Mouse (Mus musculus): ENCODE measurements around the gene Pcgf2. TPM values are rescaled to one million over a fixed set of nuclear protein-coding genes. Genes with fewer than 3 reads are reported as not detected.
"Not testable (repeated sequence)": the region's sequence is repeated elsewhere in the genome, so short reads cannot be mapped to it uniquely, and the experiment has no call there.

The Pcgf2 gene
- polyA plus RNA-seq, 1 experiment from 2014 or later = 19.7 TPM

DNA sequence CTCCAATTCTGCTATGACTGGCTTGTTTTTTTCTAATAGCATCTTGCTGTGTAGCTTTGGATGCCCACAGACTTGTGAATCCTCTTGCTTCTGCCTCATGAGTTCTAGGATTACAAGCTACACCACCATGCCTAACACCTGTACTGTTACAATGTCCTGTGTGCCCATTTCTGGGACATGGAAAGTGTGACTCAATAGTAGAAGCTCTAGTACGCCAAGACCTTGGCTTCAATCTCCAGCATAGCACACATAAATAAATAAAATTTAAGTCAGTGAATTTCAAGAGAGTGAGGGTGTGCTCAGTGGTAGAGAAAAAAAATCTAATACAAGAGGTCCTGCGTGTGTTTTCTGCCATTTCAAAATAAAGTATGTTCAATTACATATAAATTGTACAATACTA, 46.1 kb downstream of the Pcgf2 start:
- no peak overlapping the region for H3K4me3 ChIP-seq (ENCODE audit: low read depth, low read length)
- 86% methylated on average over 2 of the region's 2 CpGs for WGBS
- no peaks in the 10 kb centered on the region for H3K9me3 ChIP-seq (ENCODE audit: low read depth, low read length)
- ATAC-seq (ENCODE audit: insufficient read depth) (no peak), DNase-seq (no peak)
- H3K4me1 ChIP-seq (ENCODE audit: insufficient read depth) = peaks cover 3% of the 10 kb centered on the region
- H3K27ac ChIP-seq (ENCODE audit: low read depth) = no peak overlapping the region
- no peak overlapping the region for H3K4me2 ChIP-seq
- no peaks in the 10 kb centered on the region for H3K36me3 ChIP-seq (ENCODE audit: insufficient read depth)
- H3K9ac ChIP-seq = no peak overlapping the region
- no peaks in the 10 kb centered on the region for H3K27me3 ChIP-seq (ENCODE audit: insufficient read depth, low read length)
- no peak for TF ChIP-seq CTCF (IDR thresholded peaks at IDR 0.05; ENCODE audit: low read depth)

DNA sequence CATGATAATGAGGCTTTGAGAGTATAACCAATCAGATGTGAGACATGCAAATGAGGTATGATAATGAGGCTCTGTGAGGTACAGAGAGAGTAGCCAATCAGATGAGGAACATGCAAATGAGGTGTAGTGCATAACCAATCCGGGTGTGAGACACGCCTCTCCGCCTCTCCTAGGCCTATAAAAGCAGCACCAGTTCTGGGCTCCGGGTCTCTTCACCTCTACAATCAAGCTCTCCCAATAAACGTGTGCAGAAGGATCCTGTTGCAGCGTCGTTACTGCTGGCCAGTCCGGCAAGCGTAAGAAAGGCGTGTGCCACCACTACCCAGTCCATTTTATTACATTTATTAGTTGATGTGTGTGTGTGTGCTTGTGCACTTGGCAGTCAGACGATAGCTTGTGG, 46.9 kb downstream of the Pcgf2 start:
- H3K9ac ChIP-seq; H3K27ac ChIP-seq (ENCODE audit: low read depth); H3K4me3 ChIP-seq (ENCODE audit: low read depth, low read length); DNase-seq; H3K36me3 ChIP-seq (ENCODE audit: insufficient read depth); H3K4me2 ChIP-seq; H3K27me3 ChIP-seq (ENCODE audit: insufficient read depth, low read length); H3K9me3 ChIP-seq (ENCODE audit: low read depth, low read length); ATAC-seq (ENCODE audit: insufficient read depth); H3K4me1 ChIP-seq (ENCODE audit: insufficient read depth): not testable (repeated sequence)
- WGBS = 89% methylated on average over 11 of the region's 11 CpGs

GRCm38 (mm10) chr11:97650341-97650740, 50.0 kb downstream of the Pcgf2 start:
- no peaks in the 10 kb centered on the region for H3K27me3 ChIP-seq (ENCODE audit: insufficient read depth, low read length)
- TF ChIP-seq CTCF (IDR thresholded peaks at IDR 0.05; ENCODE audit: low read depth) = no peak
- no peaks in the 10 kb centered on the region for H3K36me3 ChIP-seq (ENCODE audit: insufficient read depth)
- 61% methylated on average over 5 of the region's 5 CpGs for WGBS
- H3K4me1 ChIP-seq (ENCODE audit: insufficient read depth) = no peaks in the 10 kb centered on the region
- H3K9me3 ChIP-seq (ENCODE audit: low read depth, low read length) = no peaks in the 10 kb centered on the region
- H3K4me3 ChIP-seq (ENCODE audit: low read depth, low read length) = no peak overlapping the region
- no peak for ATAC-seq (ENCODE audit: insufficient read depth)
- no peak for DNase-seq
- no peak overlapping the region for H3K9ac ChIP-seq
- H3K4me2 ChIP-seq = no peak overlapping the region
- H3K27ac ChIP-seq (ENCODE audit: low read depth) = no peak overlapping the region

DNA sequence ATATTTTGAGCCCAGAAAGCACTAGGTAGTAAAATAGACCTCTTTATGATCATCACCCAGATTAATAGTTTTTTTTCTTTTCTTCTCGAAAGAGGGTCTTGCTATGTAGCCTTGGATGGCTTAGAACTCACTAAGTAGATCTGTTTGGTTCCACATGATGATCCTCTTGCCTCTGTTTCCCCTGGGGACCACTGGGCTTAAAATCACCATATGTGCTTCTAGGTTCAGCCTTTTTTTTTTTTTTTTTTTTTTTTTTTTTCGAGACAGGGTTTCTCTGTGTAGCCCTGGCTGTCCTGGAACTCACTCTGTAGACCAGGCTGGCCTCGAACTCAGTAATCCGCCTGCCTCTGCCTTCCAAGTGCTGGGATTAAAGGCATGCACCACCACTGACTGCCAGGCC, 51.8 kb downstream of the Pcgf2 start:
- not testable (repeated sequence) for H3K9ac ChIP-seq; H3K27ac ChIP-seq (ENCODE audit: low read depth); H3K4me1 ChIP-seq (ENCODE audit: insufficient read depth); H3K27me3 ChIP-seq (ENCODE audit: insufficient read depth, low read length); ATAC-seq (ENCODE audit: insufficient read depth); H3K4me3 ChIP-seq (ENCODE audit: low read depth, low read length); DNase-seq; H3K36me3 ChIP-seq (ENCODE audit: insufficient read depth); H3K9me3 ChIP-seq (ENCODE audit: low read depth, low read length); H3K4me2 ChIP-seq
- 62% methylated on average over 4 of the region's 4 CpGs for WGBS

DNA sequence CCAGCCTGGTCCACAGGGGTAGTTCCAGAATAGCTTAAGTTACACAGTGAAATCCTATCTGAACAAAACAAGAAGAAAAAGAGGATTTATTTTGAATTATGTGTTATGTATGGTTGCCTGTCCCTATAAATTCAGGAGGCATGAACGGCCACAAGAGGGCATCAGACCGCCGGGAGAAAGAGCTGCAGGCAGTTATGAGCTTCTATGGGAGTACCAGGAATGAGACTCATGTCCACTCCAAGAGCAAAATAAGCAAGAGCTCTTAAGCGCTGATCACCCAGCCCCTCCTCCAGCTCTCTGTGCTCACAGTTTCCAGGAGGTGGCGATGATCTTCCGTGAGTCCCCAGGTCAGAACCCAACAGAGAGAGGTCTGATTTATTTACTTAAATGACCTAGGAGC, 55.5 kb downstream of the Pcgf2 start:
- Histone ChIP-seq H3K9ac (no peak overlapping the region), H3K9me3 (ENCODE audit: low read depth, low read length) (no peaks in the 10 kb centered on the region), H3K4me1 (ENCODE audit: insufficient read depth) (no peaks in the 10 kb centered on the region), H3K27me3 (ENCODE audit: insufficient read depth, low read length) (no peaks in the 10 kb centered on the region), H3K36me3 (ENCODE audit: insufficient read depth) (no peaks in the 10 kb centered on the region), H3K27ac (ENCODE audit: low read depth) (no peak overlapping the region), H3K4me2 (no peak overlapping the region), H3K4me3 (ENCODE audit: low read depth, low read length) (no peak overlapping the region)
- ATAC-seq (ENCODE audit: insufficient read depth) (no peak), DNase-seq (peak; percentile 86)
- TF ChIP-seq CTCF (IDR thresholded peaks at IDR 0.05; ENCODE audit: low read depth) = peak; percentile 81
- WGBS = under 1% methylated on average over 6 of the region's 6 CpGs

DNA sequence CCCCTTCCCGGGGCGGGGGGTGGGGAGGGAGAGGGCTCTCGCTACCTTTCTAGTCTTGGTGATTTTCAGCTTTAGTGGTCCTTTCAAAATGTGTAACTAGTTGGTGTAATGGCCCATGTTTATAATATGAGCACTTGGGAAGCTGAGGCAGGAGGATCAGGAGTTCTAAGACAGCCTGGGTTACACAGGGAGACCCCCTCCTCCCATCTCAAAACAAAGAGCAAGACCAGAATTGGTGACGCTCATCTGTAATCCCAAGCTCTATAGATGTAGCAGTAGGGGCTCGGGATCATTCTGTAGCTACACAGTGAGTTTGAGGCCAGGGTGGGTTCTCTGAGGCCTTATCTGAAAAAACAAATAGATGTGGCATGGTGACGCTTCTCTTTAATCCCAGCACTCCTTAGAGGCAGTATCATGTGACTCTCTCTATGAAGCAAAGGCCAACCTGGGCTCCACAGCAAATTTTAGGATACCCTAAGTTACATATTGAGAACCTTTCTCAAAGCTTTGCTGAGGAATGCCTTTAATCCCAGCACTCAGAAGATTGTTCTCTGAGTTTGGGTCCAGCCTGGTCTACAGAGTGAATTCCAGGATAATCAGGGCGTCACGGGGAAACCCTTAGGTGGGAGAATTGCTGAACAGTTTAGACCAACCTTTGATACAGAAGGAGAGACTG, 56.8 kb downstream of the Pcgf2 start:
- no peak overlapping the region for H3K4me3 ChIP-seq (ENCODE audit: low read depth, low read length)
- H3K36me3 ChIP-seq (ENCODE audit: insufficient read depth) = no peaks in the 10 kb centered on the region
- no peaks in the 10 kb centered on the region for H3K4me1 ChIP-seq (ENCODE audit: insufficient read depth)
- TF ChIP-seq CTCF (IDR thresholded peaks at IDR 0.05; ENCODE audit: low read depth) = no peak
- H3K4me2 ChIP-seq = no peak overlapping the region
- ATAC-seq (ENCODE audit: insufficient read depth) = no peak
- H3K27me3 ChIP-seq (ENCODE audit: insufficient read depth, low read length) = no peaks in the 10 kb centered on the region
- 66% methylated on average over 8 of the region's 8 CpGs for WGBS
- no peak overlapping the region for H3K9ac ChIP-seq
- no peak overlapping the region for H3K27ac ChIP-seq (ENCODE audit: low read depth)
- no peaks in the 10 kb centered on the region for H3K9me3 ChIP-seq (ENCODE audit: low read depth, low read length)
- no peak for DNase-seq

DNA sequence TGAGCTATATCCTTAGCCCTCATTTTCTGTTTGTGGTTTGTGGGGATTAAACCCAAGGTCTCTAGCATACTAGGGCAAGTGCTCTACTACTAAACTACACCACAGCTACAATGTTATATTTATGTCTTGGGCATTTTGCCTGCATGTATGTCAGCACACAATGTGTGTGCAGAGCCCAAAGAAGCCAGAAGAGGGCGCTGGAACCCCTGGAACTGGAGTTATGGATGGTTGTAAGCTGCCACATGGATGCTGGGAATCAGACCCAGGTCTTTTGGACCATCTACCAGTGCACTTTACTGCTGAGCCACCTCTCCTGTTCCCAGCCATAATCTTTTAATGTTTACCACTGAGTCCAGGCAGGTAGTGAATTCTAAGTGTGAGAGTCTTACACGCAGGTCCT, 57.6 kb downstream of the Pcgf2 start:
- WGBS = 44% methylated on average over 2 of the region's 2 CpGs
- no peak for ATAC-seq (ENCODE audit: insufficient read depth)

GRCm38 (mm10) chr11:97641668-97642067, 58.6 kb downstream of the Pcgf2 start:
- Histone ChIP-seq H3K36me3 (ENCODE audit: insufficient read depth) (no peaks in the 10 kb centered on the region), H3K4me3 (ENCODE audit: low read depth, low read length) (no peak overlapping the region), H3K27ac (ENCODE audit: low read depth) (no peak overlapping the region), H3K9me3 (ENCODE audit: low read depth, low read length) (no peaks in the 10 kb centered on the region), H3K27me3 (ENCODE audit: insufficient read depth, low read length) (no peaks in the 10 kb centered on the region), H3K9ac (no peak overlapping the region), H3K4me1 (ENCODE audit: insufficient read depth) (no peaks in the 10 kb centered on the region), H3K4me2 (no peak overlapping the region)
- no peak for TF ChIP-seq CTCF (IDR thresholded peaks at IDR 0.05; ENCODE audit: low read depth)
- ATAC-seq (ENCODE audit: insufficient read depth) = no peak
- WGBS = 42% methylated on average over 8 of the region's 8 CpGs
- DNase-seq = no peak

More for the DNA sequence above, 57.6 kb downstream of the Pcgf2 start:
- Histone ChIP-seq H3K9me3 (ENCODE audit: low read depth, low read length) (no peaks in the 10 kb centered on the region), H3K27me3 (ENCODE audit: insufficient read depth, low read length) (no peaks in the 10 kb centered on the region), H3K36me3 (ENCODE audit: insufficient read depth) (no peaks in the 10 kb centered on the region), H3K4me1 (ENCODE audit: insufficient read depth) (no peaks in the 10 kb centered on the region), H3K4me2 (no peak overlapping the region), H3K27ac (ENCODE audit: low read depth) (no peak overlapping the region), H3K4me3 (ENCODE audit: low read depth, low read length) (no peak overlapping the region), H3K9ac (no peak overlapping the region)
- no peak for DNase-seq
- peak; percentile 20 for TF ChIP-seq CTCF (IDR thresholded peaks at IDR 0.05; ENCODE audit: low read depth)

Small RNA genes within 50 kb of the gene (microRNA-seq; reads per million reads assigned to microRNA genes)
- gene Gm24158 (ENCODE audit: borderline number of aligned reads) (not detected), gene Mir6927 (ENCODE audit: borderline number of aligned reads) (not detected), gene Mir8102 (ENCODE audit: borderline number of aligned reads) (not detected)

Other genes with a start within 250 kb of the Pcgf2 start
- 0.13 and 0.23 TPM in 2 replicates for gene 4933428G20Rik, start 200.2 kb downstream of the Pcgf2 start, polyA plus RNA-seq (2014; fragmentation: Nextera tagmentation; extraction: Ambion mirVana)
- gene Srcin1, start 124.3 kb downstream of the Pcgf2 start, polyA plus RNA-seq (2014; fragmentation: Nextera tagmentation; extraction: Ambion mirVana) = 0.68 and 0.70 TPM in 2 replicates
- 6.1 and 7.4 TPM in 2 replicates for gene Epop, start 70.8 kb downstream of the Pcgf2 start, polyA plus RNA-seq (2014; fragmentation: Nextera tagmentation; extraction: Ambion mirVana)
- gene Mllt6, start 37.1 kb downstream of the Pcgf2 start, polyA plus RNA-seq (2014; fragmentation: Nextera tagmentation; extraction: Ambion mirVana) = 5.2 TPM in 2 replicates
- gene Cisd3, start 14.7 kb downstream of the Pcgf2 start, polyA plus RNA-seq (2014; fragmentation: Nextera tagmentation; extraction: Ambion mirVana) = 27.1 and 35.3 TPM in 2 replicates
- gene Psmb3, start 2.9 kb upstream of the Pcgf2 start, polyA plus RNA-seq (2014; fragmentation: Nextera tagmentation; extraction: Ambion mirVana) = 496 and 514 TPM in 2 replicates
- gene Pip4k2b, start 44.2 kb upstream of the Pcgf2 start, polyA plus RNA-seq (2014; fragmentation: Nextera tagmentation; extraction: Ambion mirVana) = 1.3 and 2.3 TPM in 2 replicates
- 13.3 and 14.2 TPM in 2 replicates for gene Cwc25, start 66.1 kb upstream of the Pcgf2 start, polyA plus RNA-seq (2014; fragmentation: Nextera tagmentation; extraction: Ambion mirVana)
- gene 1700001P01Rik, start 75.4 kb upstream of the Pcgf2 start, polyA plus RNA-seq (2014; fragmentation: Nextera tagmentation; extraction: Ambion mirVana) = 0.32 TPM in 1 of 2 replicates, not detected in the other
- 663 and 721 TPM in 2 replicates for gene Rpl23, start 81.9 kb upstream of the Pcgf2 start, polyA plus RNA-seq (2014; fragmentation: Nextera tagmentation; extraction: Ambion mirVana)
- 110 and 123 TPM in 2 replicates for gene Lasp1, start 98.5 kb upstream of the Pcgf2 start, polyA plus RNA-seq (2014; fragmentation: Nextera tagmentation; extraction: Ambion mirVana)
- 6.1 and 6.8 TPM in 2 replicates for gene B230217C12Rik, start 140.3 kb upstream of the Pcgf2 start, polyA plus RNA-seq (2014; fragmentation: Nextera tagmentation; extraction: Ambion mirVana)
- gene Fbxo47, start 183.7 kb upstream of the Pcgf2 start, polyA plus RNA-seq (2014; fragmentation: Nextera tagmentation; extraction: Ambion mirVana) = 0.84 and 0.85 TPM in 2 replicates

All from lung, embryonic 14.5 days (tissue).